Mouse (Mus musculus): ENCODE data around the gene Hip1r.
A peak's percentile ranks its signal among the peaks of the same experiment; 100 is the strongest.

Hip1r gene

GRCm38 (mm10) chr5:123973299-123974178, at the start of gene Hip1r:
Gene Hip1r (plus strand): TSS chr5:123973628.
- peak; percentile 82 for DNase-seq (ENCODE audit: extremely low read depth, insufficient read length, low spot score)

GRCm38 (mm10) chr5:123927118-123927517, 46.3 kb upstream of the Hip1r start, which contains the start of gene Gm43518:
Gene Gm43518 (plus strand): TSS chr5:123927418.
- DNase-seq (ENCODE audit: extremely low read depth, insufficient read length, low spot score) = no peak

GRCm38 (mm10) chr5:123930508-123930989, 42.9 kb upstream of the Hip1r start, which contains the start of gene Ccdc62:
Gene Ccdc62 (plus strand): TSS chr5:123930679.
- DNase-seq (ENCODE audit: extremely low read depth, insufficient read length, low spot score) = peak; percentile 94

DNA sequence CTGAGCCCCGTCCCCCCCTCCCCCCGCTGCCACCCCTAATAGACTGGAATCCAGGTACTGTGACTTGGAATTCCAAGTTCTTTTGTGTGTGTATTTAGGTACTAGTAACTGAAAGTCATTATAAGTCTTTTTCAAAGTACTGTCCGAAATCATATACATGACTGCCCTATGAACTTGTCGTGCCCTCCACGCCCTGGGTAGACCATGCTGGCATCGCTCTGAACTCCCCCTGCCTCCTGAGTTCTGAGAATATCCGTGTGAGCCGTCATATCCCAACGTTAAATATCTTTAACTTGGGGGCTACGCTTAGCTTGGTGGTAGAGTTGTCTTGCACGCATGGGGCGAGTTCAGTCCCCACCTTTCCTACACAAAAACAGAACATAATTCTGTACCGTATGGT, 42.3 kb upstream of the Hip1r start:
- DNase-seq (ENCODE audit: extremely low read depth, insufficient read length, low spot score) = no peak

DNA sequence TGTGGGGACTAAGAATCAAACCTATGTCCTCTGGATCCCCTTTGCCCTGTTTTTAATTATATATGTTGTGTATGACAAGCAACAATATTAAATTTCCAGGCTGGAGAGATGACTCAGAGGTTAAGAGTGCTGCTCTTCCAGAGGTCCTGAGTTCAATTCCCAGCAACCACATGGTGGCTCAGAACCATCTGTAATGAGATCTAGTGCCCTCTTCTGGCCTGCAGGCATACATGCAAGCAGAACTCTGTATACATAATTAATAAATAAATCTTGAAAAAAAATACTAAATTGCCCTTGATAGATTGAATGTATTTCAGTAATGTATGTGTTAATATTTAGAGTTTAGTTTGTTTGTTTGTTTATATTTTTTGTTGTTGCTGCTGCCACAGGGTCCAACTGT, 40.5 kb upstream of the Hip1r start:
- DNase-seq (ENCODE audit: extremely low read depth, insufficient read length, low spot score) = no peak

DNA sequence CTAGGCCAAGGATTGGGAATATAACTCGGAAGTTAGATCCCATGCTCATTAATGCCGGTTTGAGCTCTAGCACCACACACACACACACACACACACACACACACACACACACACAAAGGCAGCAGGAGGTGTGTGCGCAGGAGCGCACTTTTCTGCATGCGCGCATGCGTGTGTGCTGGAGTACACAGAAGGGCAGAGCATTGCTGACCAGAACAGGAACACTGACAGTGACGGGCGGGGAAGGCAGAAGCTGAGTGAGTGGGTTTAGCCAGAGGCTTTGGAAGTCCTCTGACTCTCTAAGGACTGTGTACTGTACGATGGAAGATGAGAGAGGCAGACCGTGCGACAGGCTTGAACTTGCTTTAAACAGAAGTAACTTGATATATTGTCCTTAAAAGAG, 39.9 kb upstream of the Hip1r start:
- DNase-seq (ENCODE audit: extremely low read depth, insufficient read length, low spot score) = no peak

DNA sequence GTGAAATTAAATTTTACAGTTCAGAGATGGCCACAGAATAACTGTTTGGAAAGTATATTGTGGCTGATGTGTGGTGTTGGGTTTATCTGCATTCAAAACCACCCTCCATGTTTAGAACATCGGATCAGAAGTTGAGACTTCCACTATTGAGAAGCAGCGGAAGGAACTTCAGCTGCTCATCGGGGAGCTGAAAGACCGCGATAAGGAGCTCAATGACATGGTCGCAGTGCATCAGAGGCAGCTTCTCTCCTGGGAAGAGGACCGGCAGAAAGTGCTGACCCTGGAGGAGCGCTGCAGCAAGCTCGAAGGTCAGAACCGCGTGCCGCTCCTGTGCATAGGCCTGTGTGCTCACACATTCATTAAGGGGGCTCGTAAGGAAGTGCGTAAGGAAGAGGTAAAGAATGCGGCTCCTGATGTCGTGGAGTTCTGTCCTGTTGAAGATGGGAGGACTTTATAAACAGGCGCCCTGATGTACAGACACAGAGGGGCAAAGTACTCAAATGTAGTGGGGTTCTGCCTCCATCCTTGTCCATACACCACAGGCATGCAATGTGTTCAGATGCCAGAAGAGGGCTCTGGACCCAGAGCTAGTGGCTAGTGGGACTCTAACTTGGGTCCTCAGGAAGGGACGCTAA, 39.4 kb upstream of the Hip1r start:
- no peak for DNase-seq (ENCODE audit: extremely low read depth, insufficient read length, low spot score)

- no peak for DNase-seq (ENCODE audit: extremely low read depth, insufficient read length, low spot score)
Observed at GRCm38 (mm10) chr5:123935931-123936330, 37.5 kb upstream of the Hip1r start.

DNA sequence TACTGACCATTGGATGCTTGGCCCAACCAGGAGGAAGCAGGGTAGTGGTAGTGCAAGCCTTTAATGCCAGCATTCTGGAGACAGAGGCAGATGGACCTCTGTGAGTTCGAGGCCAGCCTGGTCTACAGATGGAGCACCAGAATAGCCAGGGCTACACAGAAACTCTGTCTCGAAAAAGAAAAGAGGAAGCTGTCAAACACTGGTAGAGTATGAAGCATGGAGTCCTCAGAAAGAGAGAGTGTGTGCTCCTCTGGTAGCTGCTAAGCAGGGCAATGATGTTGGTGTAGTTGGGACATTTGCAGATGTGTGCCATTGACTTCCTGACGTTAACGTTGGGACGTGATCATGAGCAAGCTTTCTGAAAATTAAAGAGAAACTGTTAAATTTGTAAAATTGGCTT, 34.9 kb upstream of the Hip1r start:
- no peak for DNase-seq (ENCODE audit: extremely low read depth, insufficient read length, low spot score)

DNA sequence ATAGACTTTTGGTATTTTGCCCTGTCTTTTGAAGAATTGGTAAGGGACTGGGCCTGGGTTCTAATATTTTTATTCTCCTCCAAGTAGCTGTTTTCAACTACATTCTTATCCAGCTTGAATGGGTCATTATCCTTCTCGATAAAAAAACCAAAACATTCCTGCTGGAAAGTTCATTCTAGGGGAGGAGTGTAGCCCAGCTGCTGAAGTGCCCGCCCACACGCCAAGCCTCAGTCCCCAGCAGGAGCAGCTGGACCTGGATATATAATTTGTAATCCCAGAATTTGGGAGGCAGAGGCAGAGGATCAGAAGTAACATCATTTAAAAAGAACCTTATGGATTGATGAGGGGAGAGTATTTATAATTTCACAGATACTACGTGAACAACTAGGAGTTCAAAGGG, 26.9 kb upstream of the Hip1r start:
- DNase-seq (ENCODE audit: extremely low read depth, insufficient read length, low spot score) = no peak

GRCm38 (mm10) chr5:123947041-123947761, 26.2 kb upstream of the Hip1r start:
- DNase-seq (ENCODE audit: extremely low read depth, insufficient read length, low spot score) = peak; percentile 38

- no peak for DNase-seq (ENCODE audit: extremely low read depth, insufficient read length, low spot score)
Observed at GRCm38 (mm10) chr5:123952365-123953045, 20.9 kb upstream of the Hip1r start.

DNA sequence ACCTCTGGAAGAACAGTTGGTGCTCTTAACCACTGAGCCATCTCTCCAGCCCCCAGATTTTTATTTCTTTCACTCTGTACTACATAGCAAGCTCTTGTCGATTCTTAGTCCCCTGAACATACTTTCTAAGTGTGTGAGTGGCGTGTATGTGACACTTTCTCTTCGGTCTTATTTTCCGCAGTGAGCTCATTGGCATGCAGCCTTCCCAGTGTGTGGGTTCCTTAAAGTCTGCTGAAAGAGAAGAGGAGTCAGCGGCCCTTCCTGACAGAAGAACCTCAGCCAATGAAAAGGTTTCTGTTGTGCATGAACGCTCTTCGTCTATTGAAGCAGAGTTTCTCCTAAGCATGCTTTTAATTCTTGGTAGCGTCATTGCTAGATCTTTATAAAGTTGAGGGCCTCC, 16.2 kb upstream of the Hip1r start:
- no peak for DNase-seq (ENCODE audit: extremely low read depth, insufficient read length, low spot score)

- no peak for DNase-seq (ENCODE audit: extremely low read depth, insufficient read length, low spot score)
Observed at GRCm38 (mm10) chr5:123959018-123959417, 14.4 kb upstream of the Hip1r start.

- DNase-seq (ENCODE audit: extremely low read depth, insufficient read length, low spot score) = no peak
Observed at GRCm38 (mm10) chr5:123960129-123960528, 13.3 kb upstream of the Hip1r start.

DNA sequence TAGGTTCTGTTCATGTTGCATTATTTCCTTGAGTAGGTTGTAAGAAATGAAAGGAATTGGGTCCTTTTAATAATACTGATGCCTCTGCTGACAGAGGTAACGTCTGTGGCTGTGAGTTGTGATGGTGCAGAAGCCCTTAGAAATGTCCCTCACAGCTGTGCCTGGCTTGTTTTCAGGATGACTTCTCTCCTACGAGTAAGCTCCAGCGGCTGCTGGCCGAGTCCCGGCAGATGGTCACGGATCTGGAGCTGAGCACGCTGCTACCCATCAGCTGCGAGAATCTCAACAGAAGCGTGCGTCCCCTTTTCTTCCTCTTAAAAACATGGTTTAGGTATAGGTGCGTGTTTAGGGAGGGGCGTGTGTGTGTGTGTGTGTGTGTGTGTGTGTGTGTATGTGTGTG, 12.4 kb upstream of the Hip1r start:
- no peak for DNase-seq (ENCODE audit: extremely low read depth, insufficient read length, low spot score)

DNA sequence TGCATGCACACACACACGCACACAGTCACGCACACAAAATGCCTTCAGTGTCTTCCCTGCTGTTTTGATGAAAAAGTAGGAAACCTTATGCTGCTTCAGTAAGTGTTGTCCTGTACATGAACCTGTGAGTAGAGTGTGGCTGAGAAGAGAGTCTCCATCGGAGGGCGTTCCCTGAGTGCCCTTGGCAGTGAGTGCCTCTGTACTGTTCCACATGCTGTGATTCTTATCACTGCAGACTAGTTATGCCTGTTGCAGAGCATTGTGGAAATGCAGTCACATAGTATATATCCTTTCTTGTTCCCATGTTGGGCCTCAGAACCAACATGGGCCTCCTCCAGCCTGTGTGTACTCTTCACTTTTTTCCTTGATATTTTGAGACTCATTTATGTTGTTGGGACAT, 9.2 kb upstream of the Hip1r start:
- DNase-seq (ENCODE audit: extremely low read depth, insufficient read length, low spot score) = no peak

- no peak for DNase-seq (ENCODE audit: extremely low read depth, insufficient read length, low spot score)
Observed at GRCm38 (mm10) chr5:123966759-123967158, 6.7 kb upstream of the Hip1r start.

- no peak for DNase-seq (ENCODE audit: extremely low read depth, insufficient read length, low spot score)
Observed at GRCm38 (mm10) chr5:123968468-123968867, 5.0 kb upstream of the Hip1r start.

GRCm38 (mm10) chr5:123969216-123969615, 4.2 kb upstream of the Hip1r start:
- no peak for DNase-seq (ENCODE audit: extremely low read depth, insufficient read length, low spot score)

DNA sequence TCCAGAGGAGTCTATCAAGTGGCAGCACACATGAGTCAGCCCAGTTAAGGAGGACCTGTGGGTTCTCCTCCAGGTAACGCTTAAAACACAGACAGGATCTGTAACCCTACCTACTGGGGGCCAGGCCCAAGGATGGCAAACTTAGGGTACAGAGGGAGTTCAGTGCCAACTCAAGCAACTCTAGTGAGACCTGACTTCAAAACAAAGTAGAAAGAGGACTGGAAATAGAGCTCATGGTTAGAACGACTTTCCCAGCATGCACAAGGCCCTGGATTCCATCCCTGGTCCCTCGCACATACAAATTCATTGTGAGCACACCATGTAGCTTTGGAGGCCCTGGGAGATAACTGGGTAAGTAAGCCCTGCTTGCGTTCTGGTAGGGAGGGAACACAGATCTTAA, 2.9 kb upstream of the Hip1r start:
- no peak for DNase-seq (ENCODE audit: extremely low read depth, insufficient read length, low spot score)

All from 3134 (cell line).